Mouse (Mus musculus): ENCODE data around the gene Gm4763. TPM values are rescaled to one million over a fixed set of nuclear protein-coding genes. Genes with fewer than 3 reads are reported as not detected.

Gm4763 gene
- total RNA-seq, 2 experiments from 2014 or later: not detected

Other genes with a start within 250 kb of the Gm4763 start
- gene Cadm4, start 244.9 kb downstream of the Gm4763 start, total RNA-seq (2021): 1 to 10 TPM; 2.3 to 3.4 TPM
- gene Zfp428, start 219.9 kb downstream of the Gm4763 start, total RNA-seq (2021): 1 to 10 TPM; 4.1 to 4.5 TPM
- not detected for gene AC161166.1, start 214.5 kb downstream of the Gm4763 start, total RNA-seq (2021)
- 10 to 100 TPM; 11.5 to 16.2 TPM for gene Irgq, start 196.2 kb downstream of the Gm4763 start, total RNA-seq (2021)
- gene Pinlyp, start 180.8 kb downstream of the Gm4763 start, total RNA-seq (2021): not detected
- 10 to 100 TPM; 16.5 to 20.1 TPM for gene Xrcc1, start 180.6 kb downstream of the Gm4763 start, total RNA-seq (2021)
- gene Ethe1, start 139.4 kb downstream of the Gm4763 start, total RNA-seq (2021): 10 to 100 TPM; 25.5 to 29.0 TPM
- gene Zfp575, start 139.3 kb downstream of the Gm4763 start, total RNA-seq (2021): under 1 TPM in 1 of 2 experiments, not detected in 1; 0.09 TPM
- gene Phldb3, start 116.1 kb downstream of the Gm4763 start, total RNA-seq (2021): under 1 TPM; 0.34 to 0.64 TPM
- not detected for gene Lypd3, start 90.4 kb downstream of the Gm4763 start, total RNA-seq (2021)
- gene Tex101, start 50.2 kb downstream of the Gm4763 start, total RNA-seq (2021): not detected
- not detected for gene BC049730, start 17.7 kb downstream of the Gm4763 start, total RNA-seq (2021)
- not detected for gene Cd177, start 33.4 kb upstream of the Gm4763 start, total RNA-seq (2021)
- not detected for gene Ceacam10, start 50.3 kb upstream of the Gm4763 start, total RNA-seq (2021)
- not detected for gene Gm9844, start 135.3 kb upstream of the Gm4763 start, total RNA-seq (2021)
- gene Lypd4, start 143.0 kb upstream of the Gm4763 start, total RNA-seq (2021): not detected
- not detected for gene Dmrtc2, start 143.1 kb upstream of the Gm4763 start, total RNA-seq (2021)
- 100 to 1,000 TPM; 312 to 357 TPM for gene Rps19, start 157.5 kb upstream of the Gm4763 start, total RNA-seq (2021)
- gene Cd79a, start 170.5 kb upstream of the Gm4763 start, total RNA-seq (2021): under 1 TPM in 1 of 2 experiments, not detected in 1; 0.14 TPM
- gene Arhgef1, start 176.0 kb upstream of the Gm4763 start, total RNA-seq (2021): 10 to 100 TPM; 21.0 to 23.8 TPM
- gene Gm4881, start 217.6 kb upstream of the Gm4763 start, total RNA-seq (2021): not detected
- gene Rabac1, start 245.8 kb upstream of the Gm4763 start, total RNA-seq (2021): 100 to 1,000 TPM; 222 to 264 TPM